Mouse (Mus musculus) adrenal gland (tissue): Measurements from ENCODE around the gene Dph5.
"Not testable (repeated sequence)": the region's sequence is repeated elsewhere in the genome, so short reads cannot be mapped to it uniquely, and the experiment has no call there.

Source experiments
- intact Hi-C: fragments of 180-260 bp; cut with DNase I; formaldehyde crosslinking; loops from one replicate; pipeline ENCODE4 v1.15.1; 2025

Dph5 gene

DNA sequence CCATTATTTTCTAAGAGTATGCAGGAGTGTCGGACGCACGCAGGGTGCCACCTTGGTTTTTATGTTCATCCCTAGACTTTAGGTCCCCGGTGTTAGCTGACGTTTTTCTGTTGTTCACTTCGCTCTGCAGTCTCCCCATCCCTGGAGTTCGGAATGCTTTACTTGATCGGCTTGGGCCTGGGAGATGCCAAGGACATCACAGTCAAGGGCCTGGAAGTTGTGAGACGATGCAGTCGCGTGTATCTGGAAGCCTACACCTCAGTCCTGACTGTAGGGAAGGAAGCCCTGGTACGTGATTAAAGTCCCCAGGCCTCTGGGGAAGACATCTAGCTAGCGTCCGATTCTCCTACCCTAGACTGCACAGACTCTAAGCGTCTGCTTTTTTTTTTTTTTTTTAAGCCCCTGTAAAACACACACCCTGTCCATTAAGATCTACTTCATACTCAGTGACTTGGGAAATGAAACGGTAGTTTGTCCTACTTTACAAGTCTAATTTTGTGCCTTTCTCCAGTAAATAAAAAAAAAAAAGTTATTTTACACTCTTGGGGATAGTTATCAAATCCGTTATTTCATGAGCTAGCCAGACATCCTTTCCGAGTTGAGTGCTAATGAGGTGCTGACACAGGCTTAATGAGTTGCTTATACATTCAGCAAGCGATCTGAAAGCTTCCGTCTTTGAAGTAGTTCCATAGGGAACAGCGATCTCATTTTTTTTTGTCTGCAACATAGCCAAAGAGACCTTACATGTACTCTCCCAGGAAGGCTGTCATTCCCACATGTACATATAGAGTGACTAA is 871 bp downstream of the Dph5 start:
- intact Hi-C loops, result loop anchor here (5.0 kb wide), 1 partner anchor 176 kb away; no protein-coding TSS in a partner anchor

DNA sequence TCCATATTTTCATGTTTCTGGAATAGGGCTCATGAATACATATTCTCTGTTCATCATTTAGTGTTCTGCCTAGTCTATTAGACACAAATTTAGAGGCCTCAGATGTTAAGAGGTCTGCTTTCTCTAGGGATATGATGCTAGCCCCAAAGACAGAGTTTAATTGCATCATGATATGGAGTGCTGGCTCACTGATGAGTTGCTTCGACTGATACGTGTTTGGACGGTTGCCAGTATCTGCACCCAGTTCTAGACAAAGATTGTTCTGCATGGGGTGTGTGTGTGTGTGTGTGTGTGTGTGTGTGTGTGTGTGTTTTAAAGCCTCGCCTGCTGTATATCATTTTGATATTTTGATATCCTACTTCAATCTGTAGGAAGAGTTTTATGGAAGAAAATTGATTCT is 4.7 kb downstream of the Dph5 start:
- intact Hi-C loops, result no loop called here

DNA sequence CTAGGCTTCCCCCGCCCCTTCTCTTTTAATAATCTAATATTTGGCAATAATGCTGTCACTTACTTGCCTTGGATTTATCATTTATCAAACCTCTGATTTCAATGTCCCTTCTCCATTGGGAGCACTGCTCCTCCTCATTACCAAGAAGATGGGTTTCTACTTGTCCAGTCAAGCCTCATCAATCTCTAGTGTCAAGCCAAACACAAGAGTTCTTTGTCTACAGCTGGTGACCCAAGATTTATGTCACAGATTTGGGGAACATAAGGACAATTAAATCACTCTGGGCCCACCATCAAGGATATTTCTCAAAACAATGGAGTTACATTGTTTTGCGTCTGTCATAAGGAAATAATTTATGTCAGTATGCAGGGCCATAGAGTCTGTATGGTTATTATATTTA is 5.5 kb downstream of the Dph5 start:
- intact Hi-C loops, result no loop called here

DNA sequence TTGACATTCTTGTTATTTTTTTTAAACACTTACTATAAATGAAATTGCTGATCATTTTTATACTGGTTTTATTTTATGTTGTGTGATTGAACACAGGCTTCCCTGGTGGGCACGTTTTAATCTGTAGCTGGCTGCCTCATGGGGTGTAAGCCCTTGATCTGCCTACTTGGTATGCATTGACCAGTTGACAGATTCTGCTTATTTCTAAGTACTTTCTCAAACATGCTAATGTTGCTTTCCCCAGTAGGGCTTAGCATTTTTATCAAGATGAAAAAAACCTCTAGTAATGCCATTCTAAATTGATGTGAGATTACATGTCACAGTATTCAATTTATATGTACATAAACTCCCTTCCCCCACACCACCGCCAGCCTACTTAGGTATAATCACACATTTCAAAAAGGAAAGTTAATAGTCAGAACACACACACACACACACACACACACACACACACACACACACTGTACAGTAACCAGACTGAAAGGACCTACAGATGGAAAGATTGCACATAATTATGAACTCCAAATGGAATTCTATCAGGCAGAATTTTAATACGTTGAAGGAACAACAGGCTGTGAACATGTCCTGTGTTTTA is 10.8 kb downstream of the Dph5 start:
- intact Hi-C loops, result no loop called here

DNA sequence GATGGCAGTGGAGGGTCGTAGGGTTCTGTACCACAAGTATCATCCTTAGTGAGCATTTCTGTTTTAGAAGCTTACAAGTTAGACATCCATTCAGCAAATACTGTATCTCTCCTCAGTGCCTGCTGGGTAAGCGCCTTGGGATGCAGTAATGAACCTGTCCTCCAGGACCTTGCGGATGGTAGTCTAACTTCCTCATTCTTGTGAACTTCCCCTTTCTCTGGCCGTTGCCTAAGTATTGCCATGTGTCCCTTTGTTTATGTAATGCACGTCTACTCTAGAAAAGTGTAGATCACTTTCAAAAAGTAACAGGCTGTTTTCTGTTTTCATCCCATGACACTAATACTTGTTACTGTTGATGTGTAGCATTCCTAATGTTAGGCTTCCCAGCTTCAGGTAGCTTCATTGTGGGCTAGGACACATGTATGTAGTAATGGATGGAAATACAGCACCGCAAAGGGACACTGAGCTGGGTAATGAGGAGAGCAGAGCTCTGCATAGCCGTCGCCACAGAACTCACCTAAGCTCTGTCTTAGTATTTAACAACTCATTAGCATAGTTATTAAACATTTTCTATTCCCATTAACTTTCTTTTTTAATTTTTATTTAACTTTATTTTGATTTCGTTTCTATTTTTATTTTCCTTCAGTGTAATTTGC is 14.8 kb downstream of the Dph5 start:
- intact Hi-C loops, result no loop called here

DNA sequence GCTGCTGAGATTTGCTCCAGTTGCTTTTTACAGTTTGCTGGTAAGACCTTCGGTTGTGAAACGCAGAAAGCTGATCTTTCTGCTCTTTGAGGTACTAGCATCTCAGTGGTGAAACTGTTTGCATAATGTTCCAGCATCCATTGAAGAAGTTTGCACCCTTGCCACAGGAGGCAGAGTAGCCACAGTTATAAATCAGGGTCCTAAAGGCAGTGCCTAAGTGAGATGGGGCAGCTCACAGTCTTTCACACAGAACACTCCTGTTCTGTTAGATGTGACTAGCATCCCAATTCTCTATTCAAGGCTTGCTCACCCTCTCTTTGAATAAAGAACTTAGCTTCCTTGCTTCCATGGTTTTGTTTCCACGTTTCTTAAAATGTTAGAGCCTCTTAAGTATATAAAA is 17.4 kb downstream of the Dph5 start:
- intact Hi-C loops, result no loop called here

DNA sequence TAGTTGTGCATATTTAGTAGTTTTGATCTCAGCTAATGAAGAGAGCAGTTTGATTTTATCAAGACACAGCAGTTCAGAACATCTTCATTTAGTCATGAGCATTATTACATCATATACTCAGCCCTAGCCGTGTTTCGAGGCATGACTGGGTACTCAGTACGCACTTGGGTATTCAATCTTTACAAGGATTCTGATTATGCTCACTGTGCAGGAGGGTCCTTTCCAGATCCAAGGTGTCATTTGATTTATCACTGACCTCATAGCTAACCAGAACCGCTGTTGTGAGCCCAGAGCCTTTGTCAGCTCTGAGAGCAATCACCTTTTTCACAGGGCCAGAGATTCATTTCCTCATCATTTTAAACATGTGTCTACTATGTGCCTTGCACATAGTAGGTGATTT is 17.9 kb downstream of the Dph5 start:
- intact Hi-C loops, result no loop called here

DNA sequence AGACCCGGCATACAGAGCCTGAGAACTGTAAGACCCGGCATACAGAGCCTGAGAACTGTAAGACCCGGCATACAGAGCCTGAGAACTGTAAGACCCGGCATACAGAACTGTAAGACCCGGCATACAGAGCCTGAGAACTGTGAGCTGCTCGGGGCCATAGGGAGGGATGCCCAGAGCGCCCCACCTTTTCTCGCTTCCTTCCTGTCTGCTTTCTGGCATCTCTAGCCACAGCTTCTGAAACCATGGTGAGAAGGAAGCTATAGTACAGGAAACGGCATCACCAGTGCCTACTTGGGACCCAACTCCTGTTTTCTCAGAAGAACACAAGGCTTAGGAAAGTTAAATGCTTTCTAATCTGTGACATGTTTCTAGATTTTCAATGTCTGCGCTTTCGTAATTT is 19.8 kb downstream of the Dph5 start:
- intact Hi-C loops, result not testable (repeated sequence)

DNA sequence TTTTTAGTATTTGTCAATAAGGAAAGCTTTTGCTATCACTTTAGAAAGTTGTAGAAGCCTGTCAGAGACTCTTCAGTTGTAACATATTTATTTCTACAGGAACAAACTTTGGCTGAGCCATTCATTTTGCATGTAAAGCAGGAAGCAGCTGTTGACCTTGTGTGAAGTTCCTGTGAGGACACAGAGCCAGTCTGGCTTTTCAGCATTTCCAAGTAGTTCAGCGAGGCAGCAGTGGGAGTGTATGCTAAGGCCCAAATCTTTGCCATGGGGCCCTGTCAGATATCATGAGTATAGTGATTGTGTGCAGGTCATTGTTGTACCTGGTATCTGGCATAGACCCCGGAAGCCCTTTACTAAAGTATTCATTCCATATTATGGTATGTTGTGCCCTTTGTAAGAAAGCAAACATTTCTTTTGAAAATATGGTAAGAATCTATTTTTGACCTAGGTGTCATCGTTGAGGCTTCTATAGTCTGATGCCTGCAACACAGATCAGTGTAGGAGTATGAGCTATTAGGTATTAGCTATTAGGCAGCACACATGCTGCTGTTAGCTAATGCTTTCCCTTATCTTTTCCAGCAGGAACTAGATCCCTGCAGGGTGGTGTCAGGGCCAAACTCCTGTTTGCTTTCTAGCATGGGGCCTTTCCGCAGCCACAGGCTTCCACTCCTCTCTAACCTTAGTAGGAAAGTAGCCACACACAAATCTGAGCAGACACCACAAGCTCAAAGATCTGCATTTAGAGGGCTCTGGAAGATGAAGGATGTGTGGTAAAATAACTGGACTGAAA is 37.0 kb downstream of the Dph5 start:
- intact Hi-C loops, result no loop called here

DNA sequence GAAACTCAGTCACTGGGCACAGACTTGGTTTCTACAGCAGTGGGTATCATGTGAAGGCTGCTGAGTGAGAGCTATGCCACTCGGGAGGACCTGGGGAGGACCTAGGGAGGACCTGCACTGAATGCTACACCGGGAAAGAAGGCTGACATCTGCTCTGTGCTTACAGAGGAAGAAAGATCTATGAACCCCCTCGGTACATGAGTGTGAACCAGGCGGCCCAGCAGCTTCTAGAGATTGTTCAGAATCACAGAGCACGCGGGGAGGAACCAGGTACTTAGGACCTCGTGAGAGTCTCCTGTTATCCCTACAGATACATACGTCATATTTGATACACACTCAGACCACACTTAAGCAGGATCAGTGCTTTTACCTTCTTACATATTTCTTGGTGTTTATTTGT is 38.9 kb downstream of the Dph5 start:
- intact Hi-C loops, result no loop called here

DNA sequence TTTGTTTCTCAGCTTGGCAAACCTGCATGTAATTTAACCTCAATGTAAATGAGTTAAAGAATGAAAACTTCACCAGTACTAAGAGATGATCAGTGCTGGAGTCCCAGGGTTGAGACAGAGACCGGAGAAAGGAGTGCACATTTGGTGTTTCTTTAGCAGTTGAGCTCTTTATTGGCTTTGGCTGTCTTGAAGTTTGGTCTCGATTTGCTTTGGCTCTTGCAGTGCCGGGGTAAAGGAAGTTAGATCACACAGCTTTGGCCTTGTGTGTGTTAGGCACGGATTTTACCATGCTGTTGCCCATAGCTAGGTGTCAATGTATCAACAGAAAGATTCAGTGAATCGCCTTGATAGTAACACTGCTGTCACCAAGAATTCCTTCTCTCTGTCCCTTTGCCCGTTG is 44.1 kb downstream of the Dph5 start:
- intact Hi-C loops, result no loop called here

DNA sequence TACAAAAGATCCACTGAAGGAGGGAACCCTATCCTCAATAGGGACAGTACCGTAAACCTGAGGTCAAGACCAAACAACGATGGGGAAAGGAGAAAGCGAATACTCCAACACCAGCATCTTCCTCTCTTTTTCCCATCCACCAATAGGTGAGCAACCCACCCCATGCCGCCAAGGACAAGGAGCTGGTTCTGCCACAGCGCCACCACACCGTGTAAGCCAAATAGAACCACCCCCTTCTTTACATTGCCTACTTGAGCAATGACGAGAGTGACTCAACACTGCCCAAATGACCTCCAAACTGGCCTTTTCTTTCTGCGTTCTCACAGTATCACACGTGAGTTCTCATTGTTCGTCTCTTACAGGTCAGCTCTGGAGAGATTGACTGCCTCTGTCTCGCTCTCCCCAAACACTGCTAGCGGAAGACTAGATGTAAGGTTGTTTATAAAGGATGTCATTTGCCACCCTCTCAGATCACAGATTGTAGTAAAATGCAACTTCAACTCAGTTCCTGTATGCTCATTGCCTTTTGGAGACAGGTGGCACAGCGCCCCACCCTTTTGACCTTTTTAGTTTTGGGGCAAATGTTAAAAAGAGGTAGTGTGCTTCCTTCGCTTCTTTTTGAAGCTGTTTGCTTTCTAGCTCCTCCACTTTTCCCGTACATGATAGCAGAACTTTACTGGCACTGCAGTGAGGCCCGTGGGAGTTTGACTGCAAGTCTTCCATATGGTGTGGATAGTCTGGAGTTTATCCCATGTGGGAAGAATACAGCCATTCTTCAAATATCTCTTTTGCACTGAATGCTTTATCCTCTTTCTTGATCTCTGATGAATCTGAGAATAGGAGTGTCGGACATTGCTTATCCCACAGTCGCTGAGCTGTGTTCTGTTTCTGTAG is 45.9 kb downstream of the Dph5 start:
- intact Hi-C loops, result no loop called here

DNA sequence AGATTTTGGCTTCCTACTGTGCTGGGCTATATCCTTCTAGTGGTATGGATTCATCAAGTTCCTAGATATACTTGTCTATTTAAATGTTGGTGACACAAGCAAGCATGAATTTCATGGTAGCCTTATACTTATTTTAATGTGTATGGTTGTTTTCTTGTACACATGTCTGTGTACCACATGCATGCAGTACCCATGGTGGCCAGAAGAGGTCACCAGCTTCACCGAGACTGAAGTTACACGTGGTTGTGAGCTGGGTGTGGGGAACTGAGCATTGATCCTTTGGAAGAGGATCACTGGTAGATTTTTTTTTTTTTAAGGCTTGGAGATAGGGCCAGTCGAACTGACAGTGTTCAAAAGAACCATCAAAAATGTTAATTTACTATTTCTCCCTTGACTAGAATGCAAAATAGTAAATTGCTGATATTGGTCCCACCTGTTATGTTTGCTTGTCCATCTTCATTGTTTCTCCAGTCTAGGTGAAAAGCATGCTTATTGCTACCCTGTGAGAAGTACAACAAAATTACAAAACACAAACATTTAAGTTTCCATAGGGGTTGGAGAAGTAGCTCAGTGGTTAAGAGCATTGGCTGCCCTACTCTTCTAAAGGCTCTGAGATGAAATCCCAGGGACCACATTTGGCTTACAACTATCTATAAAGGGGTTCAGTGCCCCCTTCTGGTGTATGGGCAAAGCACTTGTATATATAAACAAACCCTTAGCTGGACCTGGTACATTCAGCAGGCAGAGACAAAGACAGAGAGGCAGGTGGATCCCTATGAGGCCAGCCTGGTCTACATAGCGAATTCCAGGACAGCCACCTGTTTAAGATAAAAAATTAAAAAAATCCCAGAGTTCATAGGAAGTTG is 49.3 kb downstream of the Dph5 start:
- intact Hi-C loops, result loop anchor here (5.0 kb wide), 1 partner anchor 40 kb away; no protein-coding TSS in a partner anchor

DNA sequence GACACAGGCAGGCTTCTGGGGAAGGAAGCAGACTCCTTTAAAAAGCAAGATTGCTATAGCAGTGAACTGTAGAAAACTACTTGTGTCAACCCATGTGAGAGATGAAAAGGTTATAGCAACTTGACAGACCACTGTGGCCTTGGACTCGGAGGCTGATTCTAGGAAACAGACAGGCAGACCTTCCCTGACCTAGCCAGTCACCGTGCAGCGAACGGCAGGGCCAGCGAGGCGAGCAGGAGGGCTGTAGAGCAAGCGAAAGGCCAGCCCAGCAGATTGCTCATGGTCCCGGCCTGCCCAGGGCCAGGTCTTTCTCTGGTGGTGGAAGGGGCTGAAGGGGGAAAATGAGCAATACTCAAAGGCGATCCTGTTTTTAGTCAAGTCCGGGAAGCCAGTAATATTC is 50.2 kb downstream of the Dph5 start:
- intact Hi-C loops, result loop anchor here (5.0 kb wide), 1 partner anchor 39 kb away; no protein-coding TSS in a partner anchor

DNA sequence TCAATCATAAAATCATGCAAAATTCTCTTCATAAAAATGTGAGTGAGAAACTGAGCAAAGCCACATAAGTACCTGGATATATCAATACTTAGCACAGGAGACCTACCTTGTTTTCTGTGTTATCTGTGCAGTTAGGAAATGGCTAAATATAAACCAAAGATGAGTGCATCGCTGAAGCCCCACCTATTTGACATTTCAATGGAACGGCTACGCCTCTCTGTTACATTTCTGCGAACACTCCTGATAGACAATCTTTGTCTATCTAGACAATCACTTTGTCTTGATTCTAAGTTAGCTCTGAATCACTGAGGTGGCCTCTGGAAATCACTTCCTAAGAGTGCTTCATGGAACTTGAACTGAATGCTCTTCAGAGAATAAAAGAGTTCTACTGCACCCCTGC is 52.9 kb downstream of the Dph5 start:
- intact Hi-C loops, result no loop called here

DNA sequence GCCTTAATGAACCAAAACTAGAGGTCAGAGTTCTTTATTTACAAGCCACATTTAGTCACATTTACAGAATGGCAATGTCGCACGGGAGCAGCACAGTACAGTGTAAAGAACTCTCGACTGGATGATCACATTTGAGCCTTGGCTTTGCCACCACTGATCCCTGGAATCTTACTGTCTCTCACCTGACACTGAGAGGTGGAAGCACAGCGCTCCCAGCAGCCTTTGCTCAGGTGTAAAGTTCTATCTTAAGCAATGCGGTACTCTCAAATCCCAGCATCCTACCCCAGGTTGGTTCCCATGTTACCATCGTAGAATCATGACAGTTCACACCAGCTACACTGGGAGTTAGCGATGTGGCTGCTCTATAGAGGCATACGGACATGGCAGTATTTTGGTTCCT is 53.8 kb downstream of the Dph5 start:
- intact Hi-C loops, result no loop called here

DNA sequence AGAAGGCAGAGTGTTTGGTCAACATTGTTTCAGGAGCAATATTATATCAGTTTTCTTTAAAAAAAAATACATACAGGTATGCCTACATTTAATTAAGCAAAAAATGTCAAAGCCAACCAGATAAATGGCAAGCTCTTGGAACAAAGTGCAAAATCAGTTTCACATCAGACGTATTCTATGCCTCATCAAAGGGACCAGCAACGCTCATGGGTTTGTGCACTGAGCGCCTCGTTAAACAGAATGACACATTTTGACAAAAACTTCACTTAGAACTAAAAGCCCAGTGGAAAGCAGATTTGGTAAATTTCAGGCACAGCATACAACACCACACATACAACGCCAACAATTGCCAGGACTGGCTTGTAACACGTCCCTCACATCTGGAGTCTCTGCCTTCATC is 56.7 kb downstream of the Dph5 start:
- intact Hi-C loops, result no loop called here

DNA sequence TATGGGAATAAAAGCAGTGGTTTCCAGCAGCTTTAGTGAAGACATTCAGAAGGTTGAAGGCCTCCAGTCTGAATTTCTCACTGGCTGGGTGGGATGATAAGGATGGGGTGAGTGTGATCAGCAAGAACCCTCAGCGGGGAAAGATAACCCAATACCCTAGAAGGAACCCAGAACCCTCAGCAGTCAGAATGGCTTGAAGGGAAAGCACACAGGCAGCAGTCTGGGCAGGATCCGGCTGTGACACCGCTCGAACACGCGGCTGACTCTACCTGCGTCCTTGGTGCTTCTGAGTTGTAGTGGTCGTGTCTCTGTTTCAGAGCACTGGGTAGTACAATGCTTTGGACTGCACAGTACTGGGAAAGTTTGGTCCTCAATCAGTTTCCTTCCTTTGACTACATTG is 58.6 kb downstream of the Dph5 start:
- intact Hi-C loops, result no loop called here

DNA sequence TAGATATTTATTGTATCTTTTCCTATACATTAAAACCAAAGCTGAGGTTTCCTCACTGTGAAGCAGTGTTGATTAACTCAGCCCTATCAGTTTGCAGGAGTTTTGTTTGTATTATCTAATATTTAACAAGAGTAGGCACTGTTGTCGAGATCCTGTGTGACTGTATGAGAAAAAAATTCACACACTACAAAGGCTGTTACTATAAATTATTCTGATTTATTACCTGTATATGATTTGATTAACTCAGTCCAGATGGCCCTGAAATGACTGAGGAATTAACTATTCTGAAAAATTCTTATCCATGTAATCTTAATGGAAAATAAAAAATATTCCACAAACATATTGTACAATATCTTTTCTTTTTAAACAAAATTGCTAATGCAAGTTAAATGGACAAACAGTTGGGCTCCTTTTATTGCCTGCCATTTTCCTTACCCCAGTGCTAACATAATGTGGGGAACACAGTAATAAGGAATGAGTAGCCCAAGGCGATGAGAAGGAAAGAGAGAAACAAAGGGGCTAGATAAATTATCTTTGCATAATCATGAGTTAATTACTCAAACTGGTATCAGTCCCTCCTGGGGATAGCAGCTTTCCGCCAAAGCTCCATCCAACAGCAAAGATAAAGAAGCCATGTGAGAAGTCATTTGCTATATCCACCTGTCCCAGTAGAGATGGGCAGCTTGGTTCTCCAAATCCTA is 61.7 kb downstream of the Dph5 start:
- intact Hi-C loops, result no loop called here
